ENCODE assay signal across 7 mouse cellular contexts in the genomic region with DNA sequence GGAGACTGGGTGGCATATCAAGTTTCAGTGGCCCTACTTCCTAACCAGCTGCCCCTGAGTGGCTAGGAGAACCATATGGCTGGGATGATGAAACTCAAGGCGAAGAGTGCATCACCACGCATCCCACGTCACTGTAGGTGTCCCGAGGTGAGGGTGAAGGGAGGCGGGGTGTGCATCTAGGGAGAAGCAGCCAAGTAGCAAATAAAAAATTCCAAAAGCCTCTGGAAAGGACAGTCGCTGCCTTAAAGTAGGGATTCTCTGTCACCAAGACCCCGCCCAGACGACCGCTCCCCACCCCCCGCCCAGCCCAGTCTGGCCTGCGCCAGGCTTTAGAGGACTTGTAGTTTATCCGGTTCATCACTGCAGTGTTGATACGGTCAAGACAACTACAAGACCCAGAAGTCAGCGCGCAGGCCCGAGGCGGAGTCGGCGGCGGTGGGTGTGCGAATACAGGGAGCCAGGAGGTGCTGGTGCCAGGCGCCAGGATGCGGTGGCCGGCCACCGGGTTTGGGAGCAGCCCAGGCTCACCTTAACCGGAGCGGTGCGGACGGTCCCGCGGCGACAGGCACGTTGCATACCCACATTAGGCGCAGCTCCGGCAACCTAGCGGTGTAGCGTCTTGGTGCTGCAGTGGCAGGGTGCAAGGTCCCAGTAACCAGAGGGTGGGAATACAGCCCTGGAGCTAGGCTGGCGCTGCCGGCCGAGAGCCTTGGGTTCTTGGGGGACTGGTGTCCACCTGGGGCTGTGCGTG. TPM values are rescaled to one million over a fixed set of nuclear protein-coding genes. Genes with fewer than 3 reads are reported as not detected.
DNase-seq lines count a peak whose midpoint lies in the region; ATAC-seq lines count a peak whose summit lies in the region.

A gene (plus strand): TSS at position 452 of the 751 bp plus-strand sequence.

- WGBS in intestine, embryonic 16.5 days: under 1% methylated on average over 41 of the region's 41 CpGs
- 2% methylated on average over 41 of the region's 41 CpGs for WGBS in midbrain, embryonic 11.5 days

- peak; percentile 99 for ATAC-seq in intestine, embryonic 16.5 days
- peak; percentile 99 for ATAC-seq in midbrain, embryonic 11.5 days (ENCODE audit: low FRiP score)

- intact Hi-C loops in left cerebral cortex, postnatal 36 days (cut with DNase I): loop anchor here (2.0 kb wide), 1 partner anchor 25 kb away; no protein-coding TSS in a partner anchor

- no peaks in the 10 kb centered on the region for H3K36me3 ChIP-seq in intestine, embryonic 16.5 days (ENCODE audit: control insufficient read depth, insufficient read depth, low read length)
- no peaks in the 10 kb centered on the region for H3K36me3 ChIP-seq in midbrain, embryonic 11.5 days (ENCODE audit: control insufficient read depth, insufficient read depth, low read length)

- H3K4me1 ChIP-seq in intestine, embryonic 16.5 days (ENCODE audit: control insufficient read depth, insufficient read depth, low read length): peaks cover 9% of the 10 kb centered on the region; the same call in 1 of the 2 replicates
- H3K4me1 ChIP-seq in midbrain, embryonic 11.5 days (ENCODE audit: control insufficient read depth, insufficient read depth, low read length): peaks cover 3% of the 10 kb centered on the region; the same call in 1 of the 2 replicates

- H3K27me3 ChIP-seq in intestine, embryonic 16.5 days (replicated peaks; ENCODE audit: control insufficient read depth, insufficient read depth, low read length): no peaks in the 10 kb centered on the region
- H3K27me3 ChIP-seq in midbrain, embryonic 11.5 days (ENCODE audit: control insufficient read depth, insufficient read depth, low read length): no peaks in the 10 kb centered on the region

- H3K9me3 ChIP-seq in intestine, embryonic 16.5 days (ENCODE audit: control insufficient read depth, low read length): no peaks in the 10 kb centered on the region
- no peaks in the 10 kb centered on the region for H3K9me3 ChIP-seq in midbrain, embryonic 11.5 days (ENCODE audit: control insufficient read depth, low read length)

- peak within 1 kb of the TSS; percentile 90 for H3K4me3 ChIP-seq in intestine, embryonic 16.5 days (ENCODE audit: low read length)
- peak within 1 kb of the TSS; percentile 66 for H3K4me3 ChIP-seq in midbrain, embryonic 11.5 days (ENCODE audit: low read depth, low read length)

- H3K4me2 ChIP-seq in intestine, embryonic 16.5 days (ENCODE audit: low read depth, low read length): peak within 1 kb of the TSS; percentile 100
- peak within 1 kb of the TSS; percentile 93 for H3K4me2 ChIP-seq in midbrain, embryonic 11.5 days

- H3K27ac ChIP-seq in intestine, embryonic 16.5 days (ENCODE audit: low read length): peak within 1 kb of the TSS; percentile 16
- H3K27ac ChIP-seq in midbrain, embryonic 11.5 days (ENCODE audit: low read depth, low read length): no peak within 1 kb of the TSS

- peak; percentile 84 to 85 for DNase-seq in adrenal gland, adult 18-20 months (ENCODE audit: low spot score in 2 of 2)
- DNase-seq in embryo, embryonic 10.5 days (ENCODE audit: low spot score): peak; percentile 96
- peak; percentile 72 to 90 for DNase-seq in gastrocnemius, postnatal 4 days (ENCODE audit: low spot score in 2 of 2)
- DNase-seq in left cerebral cortex, postnatal 36 days (ENCODE audit: low spot score in 2 of 2): peak; percentile 95
- DNase-seq in midbrain, embryonic 11.5 days (ENCODE audit: low spot score, missing footprints): peak; percentile 98
- peak; percentile 92 for DNase-seq in skeletal muscle tissue, adult 2 months (ENCODE audit: low read depth, low spot score)

- peak within 1 kb of the TSS; percentile 81 for H3K9ac ChIP-seq in intestine, embryonic 16.5 days (ENCODE audit: low read depth, low read length)
- H3K9ac ChIP-seq in midbrain, embryonic 11.5 days (ENCODE audit: low read length): peak within 1 kb of the TSS; percentile 78

RNA-seq across cellular contexts. Expression of the gene that starts here (rescaled TPM):
- 100 to 1,000 TPM in 1 of 2 experiments, 10 to 100 TPM in 1; 74.5 to 255 TPM for total RNA-seq in adrenal gland, adult 18-20 months (2021)
- total RNA-seq in gastrocnemius, postnatal 4 days (2021): 10 to 100 TPM; 33.9 to 36.6 TPM
- polyA plus RNA-seq in intestine, embryonic 16.5 days (2015; fragmentation: Nextera tagmentation; extraction: Ambion mirVana): 12.0 and 12.4 TPM in 2 replicates
- 10 to 100 TPM; 56.3 to 60.1 TPM for total RNA-seq in left cerebral cortex, postnatal 36 days (2021)
- polyA plus RNA-seq in midbrain, embryonic 11.5 days (2014; fragmentation: Nextera tagmentation; extraction: Ambion mirVana): 36.5 and 38.1 TPM in 2 replicates
